Mouse (Mus musculus) limb, embryonic 14.5 days (tissue): Measurements from ENCODE around the gene Car11. TPM values are rescaled to one million over a fixed set of nuclear protein-coding genes. Genes with fewer than 3 reads are reported as not detected.

Experiments used
- ATAC-seq: fragments of 200-750 bp; cut with Nextera tagmentation; 2 replicates; pipeline ENCODE4 v1.8.0; 2017; ENCODE audit warnings: low read depth, moderate number of reproducible peaks, moderate TSS enrichment; ENCODE audit not compliant: low FRiP score
- DNase-seq: peaks from one replicate; pipeline ENCODE4 v3.0.0-alpha.2; 2015; ENCODE audit warnings: low spot score
- H3K27ac ChIP-seq: fragments of 300-500 bp; sonication (generic); replicated peaks from 2 replicates; pipeline ENCODE4 v1.5.1; 2014; ENCODE audit warnings: low read depth, mild to moderate bottlenecking, low read length, moderate library complexity, mixed read lengths
- H3K27me3 ChIP-seq: fragments of 300-500 bp; sonication (generic); 2 replicates; pipeline ENCODE4 v1.6.1; 2014; ENCODE audit warnings: low read length, mixed read lengths; ENCODE audit not compliant: control insufficient read depth, insufficient read depth
- H3K36me3 ChIP-seq: fragments of 300-500 bp; sonication (generic); 2 replicates; pipeline ENCODE4 v1.6.1; 2014; ENCODE audit warnings: mild to moderate bottlenecking, low read length, moderate library complexity, mixed read lengths; ENCODE audit not compliant: control insufficient read depth, insufficient read depth
- H3K4me1 ChIP-seq: fragments of 300-500 bp; sonication (generic); 2 replicates; pipeline ENCODE4 v1.6.1; 2014; ENCODE audit warnings: antibody characterized with exemption, low read length, mixed read lengths; ENCODE audit not compliant: control insufficient read depth, insufficient read depth
- H3K4me2 ChIP-seq: fragments of 300-500 bp; sonication (generic); replicated peaks from 2 replicates; pipeline ENCODE4 v1.6.1; 2014; ENCODE audit warnings: low read depth, mild to moderate bottlenecking, low read length, moderate library complexity; ENCODE audit not compliant: severe bottlenecking
- H3K4me3 ChIP-seq: fragments of 300-500 bp; sonication (generic); replicated peaks from 2 replicates; pipeline ENCODE4 v1.5.1; 2014; ENCODE audit warnings: low read length
- H3K9ac ChIP-seq: fragments of 300-500 bp; sonication (generic); 2 replicates; pipeline ENCODE4 v1.6.1; 2014; ENCODE audit warnings: mild to moderate bottlenecking, low read depth, low read length, moderate library complexity; ENCODE audit not compliant: severe bottlenecking
- H3K9me3 ChIP-seq: fragments of 300-500 bp; sonication (generic); 2 replicates; pipeline ENCODE4 v1.6.1; 2016; ENCODE audit warnings: low read length; ENCODE audit not compliant: control insufficient read depth
- POLR2A ChIP-seq: fragments of 200-500 bp; IDR thresholded peaks from 2 replicates; pipeline ENCODE4 v1.8.0; 2012; ENCODE audit warnings: inconsistent platforms, mild to moderate bottlenecking, moderate library complexity, borderline replicate concordance; ENCODE audit not compliant: insufficient read depth, insufficient read length; ENCODE audit errors: extremely low read depth
- WGBS: fragments of 180-500 bp; shearing (Covaris S2); extraction: QIAGEN DNeasy Blood & Tissue Kit; methylation state at CpG from one replicate; pipeline ENCODE4 v1.1.7; 2014; 5-methylcytosine and 5-hydroxymethylcytosine counted together
- polyA plus RNA-seq, 2 experiments: library from polyadenylated mRNA; depleted of rRNA in 1 of 2; stranded (reverse) in 1 of 2; unstranded in 1 of 2; fragments of >200 nt; fragmentation: Nextera tagmentation in 1 of 2; extraction: Ambion mirVana in 1 of 2; gene quantifications; 2 replicates each; pipeline versions ENCODE4 v1.2.1 to v1.2.3; 2012 to 2014

Car11 gene
- polyA plus RNA-seq, 2 experiments: 9.5 to 34.1 TPM

GRCm38 (mm10) chr7:45722348-45722713 is 22.7 kb downstream of the Car11 start:
- DNase-seq: no peak
- H3K36me3 ChIP-seq: peaks cover 81% of the 10 kb centered on the region
- no peak overlapping the region for H3K9ac ChIP-seq
- no peaks in the 10 kb centered on the region for H3K9me3 ChIP-seq
- ATAC-seq: no peak
- H3K4me2 ChIP-seq: no peak overlapping the region
- 80% methylated on average over 13 of the region's 13 CpGs for WGBS
- no peak for TF ChIP-seq POLR2A
- no peak overlapping the region for H3K27ac ChIP-seq
- H3K4me1 ChIP-seq: peaks cover 7% of the 10 kb centered on the region
- no peaks in the 10 kb centered on the region for H3K27me3 ChIP-seq
- H3K4me3 ChIP-seq: no peak overlapping the region

GRCm38 (mm10) chr7:45723301-45723700 is 23.7 kb downstream of the Car11 start:
- no peak overlapping the region for H3K4me3 ChIP-seq
- H3K9me3 ChIP-seq: no peaks in the 10 kb centered on the region
- H3K4me2 ChIP-seq: no peak overlapping the region
- no peaks in the 10 kb centered on the region for H3K27me3 ChIP-seq
- no peak overlapping the region for H3K9ac ChIP-seq
- DNase-seq: no peak
- no peak for TF ChIP-seq POLR2A
- peaks cover 7% of the 10 kb centered on the region for H3K4me1 ChIP-seq
- peaks cover 87% of the 10 kb centered on the region for H3K36me3 ChIP-seq
- H3K27ac ChIP-seq: no peak overlapping the region
- 84% methylated on average over 4 of the region's 4 CpGs for WGBS
- ATAC-seq: no peak

- ATAC-seq: no peak
- 93% methylated on average over 14 of the region's 14 CpGs for WGBS
- H3K4me3 ChIP-seq: no peak overlapping the region
- H3K27me3 ChIP-seq: no peaks in the 10 kb centered on the region
- peaks cover 92% of the 10 kb centered on the region for H3K36me3 ChIP-seq
- no peaks in the 10 kb centered on the region for H3K9me3 ChIP-seq
- no peak overlapping the region for H3K27ac ChIP-seq
- no peak for TF ChIP-seq POLR2A
- DNase-seq: no peak
- no peak overlapping the region for H3K4me2 ChIP-seq
- peaks cover 6% of the 10 kb centered on the region for H3K4me1 ChIP-seq
- H3K9ac ChIP-seq: no peak overlapping the region
These were observed 24.1 kb downstream of the Car11 start for GRCm38 (mm10) chr7:45723781-45724180.

GRCm38 (mm10) chr7:45725151-45725550 is 25.5 kb downstream of the Car11 start:
- TF ChIP-seq POLR2A: no peak
- 90% methylated on average over 8 of the region's 9 CpGs for WGBS
- H3K36me3 ChIP-seq: peaks cover 84% of the 10 kb centered on the region

GRCm38 (mm10) chr7:45725713-45726112 is 26.1 kb downstream of the Car11 start, which contains the start of gene Spaca4:
Spaca4 (minus strand) TSS chr7:45725813.
- H3K4me3 ChIP-seq: no peak within 1 kb of the TSS
- no peak for TF ChIP-seq POLR2A
- peaks cover 78% of the 10 kb centered on the region for H3K36me3 ChIP-seq
- ATAC-seq (no peak), DNase-seq (no peak)
- H3K4me1 ChIP-seq: 0 out of 2 replicates have a peak, but pooled peaks cover under 1% of the 10 kb centered on the region
- H3K9me3 ChIP-seq: no peaks in the 10 kb centered on the region
- 85% methylated on average over 11 of the region's 11 CpGs for WGBS
- no peaks in the 10 kb centered on the region for H3K27me3 ChIP-seq
- no peak within 1 kb of the TSS for H3K27ac ChIP-seq
- no peak within 1 kb of the TSS for H3K9ac ChIP-seq
- no peak within 1 kb of the TSS for H3K4me2 ChIP-seq

More at GRCm38 (mm10) chr7:45725151-45725550, 25.5 kb downstream of the Car11 start:
- Histone ChIP-seq H3K4me1 (no peaks in the 10 kb centered on the region), H3K27ac (no peak overlapping the region), H3K27me3 (no peaks in the 10 kb centered on the region), H3K4me2 (no peak overlapping the region), H3K9me3 (no peaks in the 10 kb centered on the region), H3K9ac (no peak overlapping the region), H3K4me3 (no peak overlapping the region)
- DNase-seq (no peak), ATAC-seq (no peak)

GRCm38 (mm10) chr7:45726419-45726818 is 26.8 kb downstream of the Car11 start:
- Histone ChIP-seq H3K4me1 (peaks cover 8% of the 10 kb centered on the region; the same call in 1 of the 2 replicates), H3K4me2 (no peak overlapping the region), H3K4me3 (no peak overlapping the region), H3K36me3 (peaks cover 71% of the 10 kb centered on the region), H3K27me3 (no peaks in the 10 kb centered on the region), H3K9ac (no peak overlapping the region), H3K27ac (no peak overlapping the region), H3K9me3 (no peaks in the 10 kb centered on the region)
- DNase-seq (no peak), ATAC-seq (no peak)
- 97% methylated on average over 10 of the region's 10 CpGs for WGBS
- no peak for TF ChIP-seq POLR2A
